Mouse (Mus musculus) layer of hippocampus, adult 9-11 months (tissue): Measurements from ENCODE around the gene Tgm3.
A peak's percentile ranks its signal among the peaks of the same experiment; 100 is the strongest.

Experiments used
- DNase-seq: peaks from one replicate; pipeline ENCODE4 v3.0.0; 2022

Tgm3 gene

GRCm38 (mm10) chr2:130012026-130012425 is at the start of gene Tgm3:
Tgm3 (plus strand) TSS chr2:130012349.
- DNase-seq = no peak

GRCm38 (mm10) chr2:129980608-129981007 is 31.5 kb upstream of the Tgm3 start:
- DNase-seq = no peak

DNA sequence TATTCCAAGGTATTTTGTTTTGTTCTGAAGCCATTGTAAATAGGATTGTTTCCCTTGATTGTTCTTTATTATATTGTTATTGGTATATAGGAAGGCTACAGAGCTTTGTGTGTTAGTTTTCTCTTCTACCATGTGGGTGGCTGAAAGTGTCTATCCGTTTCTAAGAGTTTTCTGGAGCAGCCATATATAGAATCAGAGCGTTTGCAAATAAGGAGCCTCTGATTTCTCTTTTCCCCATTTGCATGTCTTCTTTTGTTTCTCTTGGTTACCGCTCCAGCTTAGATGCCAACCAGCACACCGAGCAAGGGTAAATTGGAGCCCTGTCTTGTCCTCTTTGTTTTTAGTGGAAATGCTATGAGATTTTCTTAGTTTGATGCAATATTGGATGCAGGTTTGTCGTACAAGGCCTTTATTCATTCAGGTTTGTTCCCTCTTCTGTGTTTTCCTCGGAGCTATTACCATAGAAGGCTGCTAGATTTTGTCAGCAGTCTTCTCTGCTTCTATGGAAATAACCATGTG is 24.6 kb upstream of the Tgm3 start:
- DNase-seq = no peak

DNA sequence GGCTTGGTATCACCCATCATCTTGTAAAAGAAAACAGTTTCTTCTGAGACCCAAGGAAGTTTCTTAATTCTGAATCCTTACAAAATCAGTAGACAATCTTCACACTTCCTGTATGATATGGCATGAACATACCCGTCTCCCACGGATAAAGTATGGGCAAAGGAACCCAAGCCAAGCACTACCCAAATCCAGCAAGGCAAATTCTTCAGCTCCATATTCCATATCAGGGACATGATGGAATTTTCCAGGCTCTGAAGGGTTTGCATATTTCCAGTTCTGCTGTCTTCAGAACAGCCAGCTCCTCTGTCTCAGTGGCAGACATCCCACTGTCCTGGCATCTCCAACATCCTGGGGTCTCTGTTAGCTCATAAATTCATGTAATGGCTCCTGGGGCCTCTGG is 22.5 kb upstream of the Tgm3 start:
- DNase-seq = no peak

- DNase-seq = no peak
Observed at GRCm38 (mm10) chr2:129994468-129994867, 17.7 kb upstream of the Tgm3 start.

DNA sequence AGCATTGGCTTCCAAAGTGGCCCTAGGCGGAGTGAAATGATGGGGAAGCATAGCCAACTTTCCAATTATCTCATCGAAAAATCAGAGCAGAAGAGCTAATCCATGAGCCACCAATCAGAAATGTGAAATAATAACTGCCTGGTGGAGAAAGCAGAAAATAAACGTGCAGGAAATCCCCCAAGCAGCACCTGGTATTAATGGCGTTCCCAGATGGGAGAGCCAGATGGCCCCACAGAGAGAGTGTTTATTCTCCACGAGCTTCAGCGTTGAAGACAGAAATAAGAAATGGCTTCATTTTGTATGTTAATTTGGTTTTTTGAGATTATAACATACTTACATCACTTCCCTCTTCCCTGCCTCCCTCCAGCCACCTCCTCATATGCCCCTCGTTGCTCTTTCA is 13.7 kb upstream of the Tgm3 start:
- DNase-seq = peak; percentile 78

DNA sequence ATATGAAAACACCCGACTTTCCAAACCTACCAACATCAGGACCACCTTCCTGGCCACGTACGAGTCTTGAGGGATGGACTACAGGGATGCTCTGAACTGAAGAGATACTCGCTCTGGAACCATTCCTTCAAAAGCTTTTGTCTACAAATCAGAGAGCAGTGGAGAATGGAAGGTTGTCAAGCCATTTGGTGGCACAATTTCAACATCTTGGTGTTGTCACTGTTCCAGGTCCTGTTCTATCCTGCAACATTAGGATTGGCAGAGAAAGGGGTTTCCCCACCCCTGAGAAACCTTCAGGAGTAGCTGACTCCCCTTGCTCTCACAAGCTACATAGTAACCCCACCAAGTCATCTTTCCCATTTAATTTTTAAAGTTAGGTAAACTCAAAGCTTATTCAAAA is 12.9 kb upstream of the Tgm3 start:
- DNase-seq = no peak

GRCm38 (mm10) chr2:130000601-130001000 is 11.5 kb upstream of the Tgm3 start:
- no peak for DNase-seq

DNA sequence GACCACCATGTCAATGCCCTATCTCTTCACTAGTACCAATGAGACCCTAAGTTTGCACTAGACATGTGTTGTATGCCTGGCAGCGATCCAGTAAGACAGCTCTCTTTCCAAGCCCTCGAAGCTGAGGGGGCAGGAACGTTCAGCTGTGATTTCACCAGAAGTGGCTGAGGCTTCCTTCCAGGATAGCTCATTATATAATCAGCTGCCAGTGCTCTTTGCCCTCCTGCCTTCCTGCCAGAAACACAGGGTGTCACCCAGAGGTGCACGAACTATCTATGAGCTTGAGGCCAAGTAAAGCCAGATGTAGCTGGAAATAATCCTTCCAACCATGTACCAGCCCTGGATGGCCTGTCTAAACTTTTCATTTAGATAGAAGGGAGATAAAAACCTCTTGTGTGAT is 8.1 kb upstream of the Tgm3 start:
- no peak for DNase-seq

DNA sequence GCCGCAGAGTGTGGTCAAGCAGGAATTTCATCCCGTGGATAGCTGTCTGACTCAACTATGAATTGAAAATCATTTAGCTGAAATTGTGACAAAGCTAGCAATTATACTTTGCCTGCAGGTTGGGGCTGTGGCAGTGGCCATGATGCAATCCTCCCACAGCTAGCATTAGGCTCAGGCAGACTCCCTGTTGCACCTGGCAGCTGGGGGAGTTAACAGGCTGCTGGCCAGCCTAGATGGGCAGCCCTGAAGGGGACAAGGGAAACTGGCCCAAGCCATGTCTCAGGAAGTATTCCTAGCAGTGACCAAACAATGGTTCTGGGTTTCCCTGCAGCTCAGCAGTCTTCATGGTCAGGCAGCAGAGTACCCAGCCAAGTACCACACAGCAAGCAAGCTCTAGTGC is 2.8 kb upstream of the Tgm3 start:
- no peak for DNase-seq

GRCm38 (mm10) chr2:130013646-130014045 is 1.5 kb downstream of the Tgm3 start:
- DNase-seq = no peak

DNA sequence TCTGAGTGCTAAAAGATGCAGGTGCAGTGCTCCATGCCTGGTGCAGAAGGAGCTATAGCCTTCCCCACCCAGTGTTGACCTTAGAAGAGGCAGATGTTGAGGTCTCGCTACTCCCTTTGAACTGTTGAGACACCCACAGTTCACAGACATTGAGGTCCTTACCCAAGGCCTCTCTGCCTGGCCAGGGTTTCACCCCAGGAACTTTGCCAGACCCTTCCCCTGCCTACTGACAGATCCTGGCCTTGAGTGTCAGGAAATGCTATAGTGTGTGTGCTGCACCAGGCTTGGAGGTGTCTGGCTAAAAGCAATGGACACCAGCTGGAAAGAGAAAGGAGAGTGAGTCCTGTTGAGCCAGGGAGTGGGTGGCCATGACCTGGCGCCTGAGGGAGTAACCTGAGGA is 3.0 kb downstream of the Tgm3 start:
- no peak for DNase-seq

DNA sequence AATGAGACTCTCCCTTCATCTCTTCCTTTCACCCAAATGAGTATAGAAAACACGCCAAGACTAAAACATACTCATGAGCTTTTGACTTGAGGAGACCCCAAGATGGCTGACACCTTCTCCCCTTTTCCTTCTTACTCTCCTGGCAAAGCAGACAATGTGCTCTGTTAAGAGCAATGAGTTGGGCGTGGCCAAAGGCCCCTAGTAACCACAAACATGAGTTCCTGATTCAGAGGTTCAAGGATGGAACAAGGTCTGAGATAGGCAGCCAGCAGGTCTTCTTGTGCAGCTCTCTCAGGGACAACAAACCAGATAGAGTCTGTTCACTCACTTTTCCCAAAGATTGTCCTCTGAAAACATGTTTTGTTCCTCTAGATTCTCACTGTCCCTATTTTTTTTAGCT is 5.9 kb downstream of the Tgm3 start:
- no peak for DNase-seq

DNA sequence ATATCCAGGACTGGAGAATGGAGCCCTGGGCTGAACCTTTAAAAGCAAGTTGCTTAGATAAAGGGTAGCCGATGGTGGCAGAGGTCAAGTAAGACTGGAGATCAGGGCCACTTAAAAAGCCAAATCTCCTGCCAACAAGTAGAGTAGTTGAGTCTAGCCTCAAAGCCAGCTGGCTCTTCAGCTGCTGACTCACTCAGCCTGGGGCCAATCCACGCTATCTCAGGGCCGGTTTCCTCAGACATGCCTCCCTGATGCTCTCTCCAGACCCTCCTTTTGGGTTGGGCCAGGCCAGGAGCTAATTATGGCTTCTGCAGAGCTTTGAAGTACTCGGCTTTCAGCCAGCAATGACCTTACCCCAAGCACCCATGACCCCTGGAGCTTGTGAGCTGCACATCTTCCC is 15.7 kb downstream of the Tgm3 start:
- no peak for DNase-seq

DNA sequence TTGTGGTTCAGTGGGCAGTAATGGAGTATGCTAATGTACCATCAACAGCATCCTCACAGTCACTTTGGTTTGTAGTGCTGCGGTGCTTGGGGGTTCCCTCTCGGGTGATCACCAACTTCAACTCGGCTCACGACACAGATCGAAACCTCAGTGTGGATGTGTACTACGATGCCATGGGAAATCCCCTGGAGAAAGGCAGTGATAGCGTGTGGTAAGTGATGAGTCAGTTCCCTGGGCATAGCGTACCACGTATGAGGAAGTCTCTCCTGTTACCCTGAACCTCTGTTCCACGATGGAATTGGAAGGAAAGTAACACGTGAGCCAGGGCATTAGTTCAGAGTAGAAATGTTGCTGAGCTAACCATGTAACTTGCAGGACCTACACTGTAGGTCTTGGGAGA is 17.7 kb downstream of the Tgm3 start:
- DNase-seq = no peak

DNA sequence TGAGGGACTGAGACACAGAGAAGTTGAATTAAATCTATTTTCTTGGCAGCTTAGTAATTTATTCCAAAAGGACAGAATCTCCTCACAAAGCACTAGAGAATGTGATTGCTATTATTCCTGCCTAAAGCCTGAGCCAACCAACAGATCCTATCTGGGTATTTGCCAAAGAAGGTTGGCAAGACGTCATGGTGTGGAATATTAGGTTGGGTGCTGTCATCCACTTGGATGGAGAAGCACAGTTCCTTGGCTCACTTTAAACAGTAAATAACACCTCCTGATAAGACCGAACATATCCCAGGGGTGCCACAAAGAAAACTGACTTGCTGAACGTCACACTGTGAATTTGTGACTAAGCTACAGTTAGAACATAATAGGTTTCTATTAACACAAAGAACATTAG is 20.5 kb downstream of the Tgm3 start:
- no peak for DNase-seq

GRCm38 (mm10) chr2:130036846-130037245 is 24.7 kb downstream of the Tgm3 start:
- DNase-seq = no peak

DNA sequence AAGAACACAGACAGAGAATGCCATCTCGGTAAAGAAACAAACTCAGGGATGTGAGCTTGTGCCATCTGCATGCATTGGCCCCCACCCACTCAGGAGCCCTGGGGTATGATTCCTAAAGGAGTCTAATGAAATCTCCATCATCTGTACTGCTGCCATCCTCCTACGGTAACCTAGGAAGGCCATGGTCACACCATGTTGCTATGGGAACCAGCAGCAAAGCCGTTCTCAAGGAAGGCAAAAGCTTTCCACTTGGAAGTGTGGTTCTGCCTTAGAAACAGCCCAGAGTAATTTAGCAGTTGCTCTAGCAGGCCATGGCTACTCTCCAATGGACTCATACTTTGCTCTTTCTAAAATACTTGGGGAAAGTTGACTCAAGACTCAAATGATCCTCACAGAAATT is 26.8 kb downstream of the Tgm3 start:
- DNase-seq = no peak

DNA sequence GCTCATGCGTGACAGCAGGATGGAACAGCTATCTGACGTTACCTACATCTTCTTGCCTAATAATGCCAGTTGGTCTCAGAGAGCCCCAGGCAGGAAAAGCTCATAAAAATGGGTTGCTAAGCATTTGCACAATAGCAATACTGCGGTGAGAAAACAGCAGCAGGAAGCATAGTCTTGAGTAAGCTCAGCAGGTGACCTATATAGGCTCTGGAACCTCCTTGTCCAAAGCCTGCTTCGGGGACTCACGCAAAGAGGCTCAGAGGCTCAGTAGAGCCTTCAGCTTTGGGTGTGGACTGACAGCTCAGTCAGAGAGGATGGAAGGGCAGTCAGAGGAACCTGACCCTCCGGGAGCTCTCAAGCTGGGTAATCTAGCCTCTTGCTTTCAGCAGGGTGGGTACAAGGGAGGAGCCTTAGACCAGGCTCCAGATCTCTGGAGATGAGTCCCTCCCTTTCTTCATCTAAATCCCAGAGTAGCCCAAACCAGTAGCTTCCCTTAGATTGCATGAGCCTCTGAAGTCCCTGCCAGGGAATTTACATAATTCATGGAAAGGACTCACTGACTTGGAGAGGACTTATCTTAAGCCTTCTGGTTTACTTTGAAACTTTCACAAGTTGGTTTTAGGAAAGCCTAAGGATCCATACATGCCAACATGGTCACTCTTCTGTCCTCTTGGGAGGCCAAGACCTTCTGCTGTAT is 28.2 kb downstream of the Tgm3 start:
- no peak for DNase-seq

DNA sequence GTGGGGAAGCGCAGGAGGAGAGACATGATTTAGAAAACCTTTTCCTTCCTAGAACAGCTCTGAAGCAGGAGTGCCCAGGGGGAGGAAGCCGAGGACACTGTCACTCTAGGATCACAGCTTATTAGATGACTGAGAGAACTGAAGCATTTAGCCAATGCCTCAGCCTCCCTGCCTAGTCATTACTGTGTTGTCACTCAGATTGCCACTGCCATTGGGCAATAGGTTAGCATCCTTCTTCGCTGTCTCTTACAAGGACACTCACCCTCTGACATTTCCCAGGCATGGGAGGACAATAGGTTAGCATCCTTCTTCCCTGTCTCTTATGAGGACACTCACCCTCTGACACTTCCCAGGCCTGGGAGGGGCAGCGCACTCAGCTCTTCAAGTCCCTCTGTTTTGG is 31.7 kb downstream of the Tgm3 start:
- no peak for DNase-seq

GRCm38 (mm10) chr2:130047923-130048440 is 35.8 kb downstream of the Tgm3 start:
- DNase-seq = no peak

DNA sequence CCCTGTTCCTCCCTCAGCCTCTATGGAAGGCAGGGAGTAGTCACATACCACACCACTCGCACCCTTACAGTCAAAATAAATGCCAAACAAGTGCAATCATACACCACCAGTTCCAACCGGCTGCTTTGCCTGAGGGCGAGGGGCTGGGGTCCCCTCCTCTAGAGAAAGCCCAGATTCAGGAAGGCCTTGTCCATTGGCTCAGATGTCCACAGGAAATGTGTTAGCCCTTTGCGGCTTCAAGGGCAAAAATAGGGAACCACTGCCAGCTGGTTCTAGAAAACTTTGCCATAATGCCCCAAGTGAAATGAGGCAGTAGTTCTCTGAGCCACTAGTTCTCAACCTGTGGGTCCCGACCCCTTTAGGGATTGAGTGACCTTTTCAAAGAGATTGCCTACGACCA is 36.6 kb downstream of the Tgm3 start:
- no peak for DNase-seq

DNA sequence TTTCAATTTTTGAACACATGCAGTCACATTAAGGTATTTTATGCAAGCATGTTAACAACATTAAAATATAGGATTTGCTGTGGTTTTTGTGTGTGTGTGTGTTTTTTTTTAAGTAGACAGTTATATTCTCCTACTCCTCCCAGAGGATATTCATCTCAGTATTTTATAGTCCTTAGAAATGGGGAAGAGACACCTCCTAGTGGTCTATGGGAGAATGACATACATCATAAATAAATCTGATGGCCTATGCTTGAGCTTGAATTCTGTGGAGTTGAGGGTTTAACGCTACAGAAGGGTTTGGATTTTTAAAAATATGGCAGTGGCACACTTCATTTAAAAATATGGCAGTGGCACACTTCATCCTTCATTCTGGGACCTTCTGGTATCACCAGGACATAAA is 46.0 kb downstream of the Tgm3 start:
- no peak for DNase-seq

- peak; percentile 22 for DNase-seq
Observed at GRCm38 (mm10) chr2:130068228-130068627, 56.1 kb downstream of the Tgm3 start.

DNA sequence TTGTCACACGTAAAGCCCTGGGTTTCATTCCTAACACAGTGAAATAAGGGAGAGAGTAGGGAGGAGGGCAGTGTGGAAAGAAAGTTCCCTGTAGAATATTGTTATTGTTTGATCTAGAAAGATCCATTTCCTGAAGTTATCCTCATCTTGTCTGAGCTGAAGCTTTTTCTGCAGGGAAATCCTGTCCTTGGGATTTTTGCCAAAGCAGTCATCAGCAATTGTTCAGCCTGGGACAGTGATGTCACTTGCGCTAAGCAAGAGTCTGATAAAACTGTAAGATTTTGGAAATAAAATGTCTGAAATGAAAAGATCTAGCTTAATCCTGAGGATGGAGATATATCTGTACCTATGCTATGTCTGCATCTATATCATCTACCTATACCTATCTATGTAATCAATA is 58.2 kb downstream of the Tgm3 start:
- no peak for DNase-seq
